Mouse (Mus musculus): ENCODE results near the gene Gpr62. TPM values are rescaled to one million over a fixed set of nuclear protein-coding genes. Genes with fewer than 3 reads are reported as not detected.
"Not testable (repeated sequence)": the region's sequence is repeated elsewhere in the genome, so short reads cannot be mapped to it uniquely, and the experiment has no call there.

Gpr62 gene
- polyA plus RNA-seq (2014; fragmentation: Nextera tagmentation; extraction: Ambion mirVana), result 0.37 and 0.66 TPM in 2 replicates

- 25% methylated on average over 26 of the region's 26 CpGs for WGBS
- ATAC-seq (ENCODE audit: low FRiP score, low TSS enrichment), result no peak
- Histone ChIP-seq H3K4me1 (ENCODE audit: control insufficient read depth, insufficient read depth, low read length) (peaks cover 11% of the 10 kb centered on the region), H3K9me3 (ENCODE audit: control insufficient read depth, low read length) (no peaks in the 10 kb centered on the region), H3K27me3 (ENCODE audit: control insufficient read depth, insufficient read depth, low read length) (no peaks in the 10 kb centered on the region), H3K4me2 (replicated peaks; ENCODE audit: low read depth, low read length) (peak within 1 kb of the TSS; percentile 98), H3K27ac (ENCODE audit: low read depth, low read length) (peak within 1 kb of the TSS; percentile 67), H3K36me3 (ENCODE audit: control insufficient read depth, insufficient read depth, low read length) (peaks cover 28% of the 10 kb centered on the region), H3K9ac (ENCODE audit: low read depth, low read length) (peak within 1 kb of the TSS; percentile 75), H3K4me3 (ENCODE audit: low read length) (peak within 1 kb of the TSS; percentile 53)
Measured at GRCm38 (mm10) chr9:106465571-106466200, at the start of gene Gpr62. Gpr62 (minus strand) TSS chr9:106465938.

DNA sequence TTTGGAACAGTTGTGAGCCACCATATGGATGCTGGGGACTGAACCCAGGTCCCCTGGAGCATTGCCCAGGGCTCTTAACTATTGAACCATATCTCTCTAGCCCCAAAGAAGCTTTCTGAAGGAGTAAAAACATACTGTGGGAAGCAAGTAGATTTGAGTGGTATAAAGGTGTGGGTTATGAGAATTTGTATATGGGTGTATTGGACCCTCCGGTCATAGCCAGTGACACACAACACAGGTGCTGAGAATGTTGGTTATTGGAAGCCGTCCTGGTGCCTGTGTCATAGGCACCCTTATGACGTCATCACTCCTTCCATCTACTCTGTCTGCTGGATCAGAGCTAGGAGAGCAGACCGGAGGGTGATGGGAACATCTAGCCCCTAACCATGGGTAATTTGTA lies 48.5 kb upstream of the Gpr62 start, which contains the start of gene Iqcf5:
Gene Iqcf5, plus strand, starts transcription at position 301 of the 400 bp plus-strand sequence.
- no peaks in the 10 kb centered on the region for H3K4me1 ChIP-seq (ENCODE audit: control insufficient read depth, insufficient read depth, low read length)
- WGBS, result 84% methylated on average over 4 of the region's 4 CpGs
- no peak within 1 kb of the TSS for H3K9ac ChIP-seq (ENCODE audit: low read depth, low read length)
- ATAC-seq (ENCODE audit: low FRiP score, low TSS enrichment), result no peak
- no peaks in the 10 kb centered on the region for H3K27me3 ChIP-seq (ENCODE audit: control insufficient read depth, insufficient read depth, low read length)
- H3K36me3 ChIP-seq (ENCODE audit: control insufficient read depth, insufficient read depth, low read length), result no peaks in the 10 kb centered on the region
- H3K27ac ChIP-seq (ENCODE audit: low read depth, low read length), result no peak within 1 kb of the TSS
- no peak within 1 kb of the TSS for H3K4me3 ChIP-seq (ENCODE audit: low read length)
- no peak within 1 kb of the TSS for H3K4me2 ChIP-seq (replicated peaks; ENCODE audit: low read depth, low read length)
- H3K9me3 ChIP-seq (ENCODE audit: control insufficient read depth, low read length), result no peaks in the 10 kb centered on the region

DNA sequence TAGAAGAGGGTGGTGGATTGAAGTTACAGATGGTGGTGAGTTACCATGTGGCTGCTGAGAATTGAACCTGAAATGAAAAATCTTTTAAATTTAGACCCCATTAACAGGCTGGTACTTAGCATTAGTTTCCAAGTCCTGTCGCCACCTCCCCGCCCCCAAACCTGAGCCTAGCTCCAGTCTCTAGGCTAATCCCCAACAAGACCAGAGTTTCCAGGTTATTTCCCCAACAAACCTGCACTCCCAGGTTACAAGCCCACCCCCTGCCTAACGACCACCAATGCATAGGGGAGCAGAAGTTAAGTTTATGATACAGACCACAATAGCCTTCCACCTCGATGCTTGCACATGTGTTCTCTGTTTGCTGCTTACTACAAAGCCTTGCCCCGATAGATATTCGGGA lies 47.8 kb upstream of the Gpr62 start:
- H3K27ac ChIP-seq (ENCODE audit: low read depth, low read length), result no peak overlapping the region
- no peaks in the 10 kb centered on the region for H3K36me3 ChIP-seq (ENCODE audit: control insufficient read depth, insufficient read depth, low read length)
- 83% methylated on average over 6 of the region's 6 CpGs for WGBS
- no peak for ATAC-seq (ENCODE audit: low FRiP score, low TSS enrichment)
- H3K9ac ChIP-seq (ENCODE audit: low read depth, low read length), result no peak overlapping the region
- no peaks in the 10 kb centered on the region for H3K4me1 ChIP-seq (ENCODE audit: control insufficient read depth, insufficient read depth, low read length)
- H3K4me3 ChIP-seq (ENCODE audit: low read length), result no peak overlapping the region
- no peaks in the 10 kb centered on the region for H3K27me3 ChIP-seq (ENCODE audit: control insufficient read depth, insufficient read depth, low read length)
- no peak overlapping the region for H3K4me2 ChIP-seq (replicated peaks; ENCODE audit: low read depth, low read length)
- no peaks in the 10 kb centered on the region for H3K9me3 ChIP-seq (ENCODE audit: control insufficient read depth, low read length)

- Histone ChIP-seq H3K27me3 (ENCODE audit: control insufficient read depth, insufficient read depth, low read length) (no peaks in the 10 kb centered on the region), H3K27ac (ENCODE audit: low read depth, low read length) (no peak overlapping the region), H3K4me1 (ENCODE audit: control insufficient read depth, insufficient read depth, low read length) (no peaks in the 10 kb centered on the region), H3K4me2 (replicated peaks; ENCODE audit: low read depth, low read length) (no peak overlapping the region), H3K36me3 (ENCODE audit: control insufficient read depth, insufficient read depth, low read length) (no peaks in the 10 kb centered on the region), H3K9ac (ENCODE audit: low read depth, low read length) (no peak overlapping the region), H3K4me3 (ENCODE audit: low read length) (no peak overlapping the region), H3K9me3 (ENCODE audit: control insufficient read depth, low read length) (no peaks in the 10 kb centered on the region)
- WGBS, result 56% methylated on average over 13 of the region's 13 CpGs
- no peak for ATAC-seq (ENCODE audit: low FRiP score, low TSS enrichment)
Measured at GRCm38 (mm10) chr9:106512729-106513450, 47.2 kb upstream of the Gpr62 start.

- ATAC-seq (ENCODE audit: low FRiP score, low TSS enrichment), result no peak
- no peak overlapping the region for H3K9ac ChIP-seq (ENCODE audit: low read depth, low read length)
- no peaks in the 10 kb centered on the region for H3K4me1 ChIP-seq (ENCODE audit: control insufficient read depth, insufficient read depth, low read length)
- no peaks in the 10 kb centered on the region for H3K27me3 ChIP-seq (ENCODE audit: control insufficient read depth, insufficient read depth, low read length)
- no peaks in the 10 kb centered on the region for H3K9me3 ChIP-seq (ENCODE audit: control insufficient read depth, low read length)
- no peak overlapping the region for H3K4me2 ChIP-seq (replicated peaks; ENCODE audit: low read depth, low read length)
- H3K27ac ChIP-seq (ENCODE audit: low read depth, low read length), result no peak overlapping the region
- no peaks in the 10 kb centered on the region for H3K36me3 ChIP-seq (ENCODE audit: control insufficient read depth, insufficient read depth, low read length)
- WGBS, result 94% methylated on average over 10 of the region's 10 CpGs
- H3K4me3 ChIP-seq (ENCODE audit: low read length), result no peak overlapping the region
Measured at GRCm38 (mm10) chr9:106509356-106509755, 43.6 kb upstream of the Gpr62 start.

GRCm38 (mm10) chr9:106504246-106504645 lies 38.5 kb upstream of the Gpr62 start:
- Histone ChIP-seq H3K4me2 (replicated peaks; ENCODE audit: low read depth, low read length) (no peak overlapping the region), H3K4me3 (ENCODE audit: low read length) (no peak overlapping the region), H3K9me3 (ENCODE audit: control insufficient read depth, low read length) (no peaks in the 10 kb centered on the region), H3K4me1 (ENCODE audit: control insufficient read depth, insufficient read depth, low read length) (no peaks in the 10 kb centered on the region), H3K27me3 (ENCODE audit: control insufficient read depth, insufficient read depth, low read length) (no peaks in the 10 kb centered on the region), H3K27ac (ENCODE audit: low read depth, low read length) (no peak overlapping the region), H3K9ac (ENCODE audit: low read depth, low read length) (no peak overlapping the region), H3K36me3 (ENCODE audit: control insufficient read depth, insufficient read depth, low read length) (no peaks in the 10 kb centered on the region)
- 75% methylated on average over 6 of the region's 6 CpGs for WGBS
- no peak for ATAC-seq (ENCODE audit: low FRiP score, low TSS enrichment)

DNA sequence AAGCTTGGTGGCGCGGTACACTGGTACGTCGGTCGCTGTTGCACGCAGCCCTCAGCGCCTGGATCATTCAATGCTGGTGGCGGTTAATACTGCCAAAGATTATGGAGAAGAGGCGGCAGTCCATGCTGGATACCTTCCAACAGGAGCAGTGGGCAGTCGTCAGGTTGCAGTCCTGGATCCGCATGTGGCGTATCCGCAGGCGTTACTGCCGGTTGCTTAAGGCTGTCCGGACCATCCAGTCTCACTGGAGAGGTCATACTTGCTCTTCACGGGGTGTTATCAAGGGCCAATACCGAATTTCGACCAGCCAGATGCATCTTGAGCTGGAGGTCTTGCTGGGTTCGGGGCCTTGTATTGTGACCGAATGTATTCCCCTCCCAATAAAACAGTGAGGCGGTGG lies 36.1 kb upstream of the Gpr62 start:
- H3K4me2 ChIP-seq (replicated peaks; ENCODE audit: low read depth, low read length), result no peak overlapping the region
- H3K36me3 ChIP-seq (ENCODE audit: control insufficient read depth, insufficient read depth, low read length), result no peaks in the 10 kb centered on the region
- WGBS, result 89% methylated on average over 22 of the region's 22 CpGs

DNA sequence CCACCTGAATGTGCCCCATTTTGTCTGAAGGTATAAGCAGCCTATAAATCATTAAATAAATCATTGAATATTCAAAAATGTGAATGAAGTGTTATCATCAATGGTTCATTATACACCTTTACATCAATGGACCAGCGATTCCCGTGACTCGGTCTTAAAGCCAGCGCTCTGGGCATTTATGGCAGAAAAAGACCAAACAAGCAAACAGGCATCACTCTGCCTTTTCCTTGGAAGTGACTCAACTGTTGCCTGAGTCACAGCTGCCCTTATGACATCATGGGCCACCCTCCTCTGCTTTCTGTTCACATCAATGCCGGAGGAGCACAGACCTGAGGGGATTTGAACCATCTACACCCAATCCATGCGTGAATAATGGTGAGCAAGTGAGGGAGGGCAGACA lies 33.9 kb upstream of the Gpr62 start, which contains the start of gene Iqcf1:
Gene Iqcf1, plus strand, starts transcription at position 301 of the 400 bp plus-strand sequence.
- Histone ChIP-seq H3K9ac (ENCODE audit: low read depth, low read length) (no peak within 1 kb of the TSS), H3K27me3 (ENCODE audit: control insufficient read depth, insufficient read depth, low read length) (no peaks in the 10 kb centered on the region), H3K4me3 (ENCODE audit: low read length) (no peak within 1 kb of the TSS), H3K9me3 (ENCODE audit: control insufficient read depth, low read length) (no peaks in the 10 kb centered on the region), H3K36me3 (ENCODE audit: control insufficient read depth, insufficient read depth, low read length) (no peaks in the 10 kb centered on the region), H3K27ac (ENCODE audit: low read depth, low read length) (no peak within 1 kb of the TSS), H3K4me1 (ENCODE audit: control insufficient read depth, insufficient read depth, low read length) (no peaks in the 10 kb centered on the region), H3K4me2 (replicated peaks; ENCODE audit: low read depth, low read length) (no peak within 1 kb of the TSS)
- ATAC-seq (ENCODE audit: low FRiP score, low TSS enrichment), result no peak
- 92% methylated on average over 6 of the region's 6 CpGs for WGBS

More for the DNA sequence above, 36.1 kb upstream of the Gpr62 start:
- Histone ChIP-seq H3K27ac (ENCODE audit: low read depth, low read length) (no peak overlapping the region), H3K9me3 (ENCODE audit: control insufficient read depth, low read length) (no peaks in the 10 kb centered on the region), H3K9ac (ENCODE audit: low read depth, low read length) (no peak overlapping the region), H3K4me3 (ENCODE audit: low read length) (no peak overlapping the region), H3K4me1 (ENCODE audit: control insufficient read depth, insufficient read depth, low read length) (no peaks in the 10 kb centered on the region), H3K27me3 (ENCODE audit: control insufficient read depth, insufficient read depth, low read length) (no peaks in the 10 kb centered on the region)
- ATAC-seq (ENCODE audit: low FRiP score, low TSS enrichment), result no peak

DNA sequence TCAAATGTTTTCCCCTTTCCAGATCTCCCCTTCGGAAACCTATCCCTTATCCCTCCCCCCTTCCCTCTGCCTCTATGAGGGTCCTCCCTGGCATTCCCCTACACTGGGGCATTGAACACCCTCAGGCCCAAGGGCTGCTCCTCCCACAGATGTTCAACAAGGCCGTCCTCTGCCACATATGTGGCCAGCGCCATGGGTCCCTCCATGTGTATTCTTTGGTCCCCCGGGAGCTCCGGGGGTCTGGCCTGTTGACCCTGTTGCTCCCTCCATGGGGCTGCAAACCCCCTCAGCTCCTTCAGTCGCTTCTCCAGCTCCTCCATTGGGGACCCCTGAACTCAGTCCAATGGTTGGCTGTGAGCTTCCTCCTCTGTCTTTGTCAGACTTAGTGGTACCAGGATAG lies 21.9 kb upstream of the Gpr62 start:
- 82% methylated on average over 6 of the region's 6 CpGs for WGBS
- H3K4me1 ChIP-seq (ENCODE audit: control insufficient read depth, insufficient read depth, low read length); H3K9ac ChIP-seq (ENCODE audit: low read depth, low read length): not testable (repeated sequence)

More for the DNA sequence above, 21.9 kb upstream of the Gpr62 start:
- not testable (repeated sequence) for H3K4me2 ChIP-seq (replicated peaks; ENCODE audit: low read depth, low read length); H3K9me3 ChIP-seq (ENCODE audit: control insufficient read depth, low read length); H3K4me3 ChIP-seq (ENCODE audit: low read length); H3K27ac ChIP-seq (ENCODE audit: low read depth, low read length); ATAC-seq (ENCODE audit: low FRiP score, low TSS enrichment); H3K27me3 ChIP-seq (ENCODE audit: control insufficient read depth, insufficient read depth, low read length)
- H3K36me3 ChIP-seq (ENCODE audit: control insufficient read depth, insufficient read depth, low read length), result peaks cover 35% of the 10 kb centered on the region

Measured in kidney, embryonic 14.5 days (tissue).